Mouse (Mus musculus): ENCODE measurements at regions not wholly inside any gene's neighbourhood (a gene's known extent, or its start where the extent isn't known, plus 50 kb on each side); places are given as distances from the start of the nearest gene placed in this dataset.
A peak's percentile ranks its signal among the peaks of the same experiment; 100 is the strongest.
"Not testable (repeated sequence)": the region's sequence is repeated elsewhere in the genome, so short reads cannot be mapped to it uniquely, and the experiment has no call there.

GRCm38 (mm10) chrX:129546016-129546415 is 203.5 kb upstream of the Diaph2 start:
- no peak for DNase-seq

DNA sequence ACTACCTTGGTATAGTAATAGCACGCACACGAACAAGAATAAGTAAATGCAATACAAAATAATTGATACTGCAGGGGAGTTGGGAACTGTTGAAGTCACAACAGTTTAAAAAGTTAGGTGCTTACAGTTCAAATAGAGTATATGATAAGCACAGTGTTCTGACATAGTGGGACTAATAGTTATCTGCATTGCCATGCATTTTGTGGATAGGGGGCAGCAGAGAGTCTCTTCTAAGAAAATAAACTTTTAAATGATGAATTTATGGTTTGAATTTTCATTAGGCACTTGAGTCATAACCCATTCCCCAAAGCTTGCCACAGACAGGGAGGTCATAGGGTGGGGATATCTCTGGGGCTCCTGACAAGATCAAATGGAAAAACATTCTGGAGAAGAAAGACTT is 201.9 kb upstream of the Diaph2 start:
- no peak for DNase-seq

- DNase-seq, result no peak
These were observed 193.5 kb upstream of the Diaph2 start for GRCm38 (mm10) chrX:129556001-129556400.

DNA sequence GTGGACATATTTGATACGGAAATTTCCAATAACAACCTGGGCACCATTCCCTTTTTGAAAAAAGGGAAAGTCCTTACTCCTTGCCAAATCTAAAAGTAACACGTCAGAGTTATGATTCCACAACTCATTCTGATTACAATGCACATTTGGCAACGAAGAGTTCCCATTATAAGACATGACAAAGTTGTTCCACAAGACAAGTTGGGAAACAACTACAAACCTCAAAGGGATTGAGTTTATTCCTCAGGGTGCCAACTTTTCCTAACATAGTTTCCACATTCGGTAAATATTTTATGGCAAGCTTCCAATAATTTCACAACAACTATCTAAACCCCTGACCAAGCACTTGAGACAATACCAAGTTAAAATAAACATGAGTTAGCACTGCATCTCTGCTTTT is 150.1 kb upstream of the Diaph2 start:
- no peak for DNase-seq

GRCm38 (mm10) chrX:129607842-129608241 is 141.7 kb upstream of the Diaph2 start:
- no peak for DNase-seq

GRCm38 (mm10) chrX:129611500-129611899 is 138.0 kb upstream of the Diaph2 start:
- DNase-seq, result not testable (repeated sequence)

- DNase-seq, result no peak
These were observed 112.5 kb upstream of the Diaph2 start for GRCm38 (mm10) chrX:129637016-129637415.

DNA sequence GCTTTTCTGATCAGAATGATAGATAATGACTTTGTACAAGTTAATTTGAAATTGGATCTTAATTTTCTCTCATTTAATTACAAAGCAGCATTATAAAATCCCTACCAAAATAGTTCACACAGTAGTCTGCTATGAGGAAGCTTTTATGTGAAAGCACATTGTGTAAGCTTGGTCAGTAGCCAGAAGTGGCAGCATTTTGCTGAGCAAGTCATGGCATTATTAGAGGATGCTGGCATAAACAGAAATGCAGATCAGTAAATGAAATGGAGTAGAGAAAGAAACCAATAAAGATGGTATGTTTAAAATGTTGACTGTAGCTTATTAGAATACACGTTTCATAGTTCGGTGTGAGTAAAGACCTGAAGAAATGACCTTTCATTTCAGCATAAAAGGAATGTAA is 104.4 kb upstream of the Diaph2 start:
- peak; percentile 12 to 37 for DNase-seq

DNA sequence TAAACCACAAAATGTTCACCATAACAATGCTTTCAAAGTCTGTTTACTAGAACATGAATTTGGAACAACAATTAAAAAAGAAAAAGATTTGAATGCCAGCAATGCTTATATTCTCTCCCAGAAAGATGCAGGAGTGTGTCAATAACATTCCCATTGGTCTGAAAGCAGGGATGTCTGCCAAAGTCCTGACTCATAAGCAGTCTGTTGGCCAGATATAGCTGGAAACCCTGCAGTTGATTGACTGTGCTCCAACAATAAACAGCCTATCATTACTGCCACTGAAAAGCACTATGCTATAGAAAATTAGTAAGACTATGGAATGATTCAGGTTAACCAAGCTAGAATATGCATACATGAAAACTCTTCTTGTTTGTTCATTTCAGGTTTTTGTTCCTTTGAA is 92.6 kb upstream of the Diaph2 start:
- peak; percentile 59 to 74 for DNase-seq

DNA sequence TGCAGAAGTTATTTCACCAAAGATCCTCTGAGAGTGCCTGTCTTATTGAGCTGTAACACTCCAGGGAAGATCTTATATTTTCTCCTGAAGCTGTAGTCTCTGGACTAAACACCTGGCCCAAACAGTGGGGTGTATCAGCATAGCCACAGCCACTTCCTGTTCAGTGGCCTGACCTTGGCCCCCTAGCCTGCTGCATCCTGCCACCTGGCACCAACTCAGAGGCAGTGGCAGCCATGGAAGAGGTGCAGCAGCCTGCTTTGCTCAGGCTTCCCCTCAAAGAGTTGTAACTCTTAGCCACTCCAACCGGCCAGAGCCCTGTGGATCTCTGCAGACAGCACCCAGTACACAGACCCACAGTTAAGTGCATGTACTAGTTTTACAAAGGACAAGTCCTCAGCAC is 58.9 kb upstream of the Diaph2 start:
- no peak for DNase-seq
